Mouse (Mus musculus) heart, adult 2 months (tissue): Measurements from ENCODE around the gene Ccdc189.

Experiments used
- CTCF ChIP-seq: fragments of 200-600 bp; IDR thresholded peaks from 2 replicates; pipeline ENCODE4 v1.8.1; 2022; ENCODE audit warnings: antibody characterized with exemption, mild to moderate bottlenecking, moderate library complexity
- POLR2A ChIP-seq: fragments of 200-500 bp; IDR thresholded peaks from 2 replicates; pipeline ENCODE4 v1.6.1; 2011; ENCODE audit warnings: mild to moderate bottlenecking, low read depth, low read length, control low read depth; ENCODE audit not compliant: insufficient read depth

GRCm38 (mm10) chr7:127541671-127542070 is 46.7 kb downstream of the Ccdc189 start:
- TF ChIP-seq CTCF (no peak), POLR2A (no peak)
